Mouse (Mus musculus): ENCODE measurements around the gene Klhl18. TPM values are rescaled to one million over a fixed set of nuclear protein-coding genes. Genes with fewer than 3 reads are reported as not detected.
"Not testable (repeated sequence)": the region's sequence is repeated elsewhere in the genome, so short reads cannot be mapped to it uniquely, and the experiment has no call there.

The Klhl18 gene
- polyA plus RNA-seq, 1 experiment from 2014 or later: 16.0 TPM

GRCm38 (mm10) chr9:110381292-110381691, 95.2 kb downstream of the Klhl18 start:
- Histone ChIP-seq H3K27me3 (no peaks in the 10 kb centered on the region), H3K9ac (replicated peaks) (no peak overlapping the region), H3K9me3 (no peaks in the 10 kb centered on the region), H3K36me3 (peaks cover 95% of the 10 kb centered on the region), H3K4me2 (replicated peaks) (no peak overlapping the region), H3K4me1 (replicated peaks) (no peaks in the 10 kb centered on the region), H3K27ac (no peak overlapping the region), H3K4me3 (replicated peaks) (no peak overlapping the region)
- WGBS: 88% methylated on average over 12 of the region's 12 CpGs
- ATAC-seq: 0 out of 2 replicates have a peak, but pooled peaks have one; percentile 35

- no peaks in the 10 kb centered on the region for H3K27me3 ChIP-seq
- no peak overlapping the region for H3K27ac ChIP-seq
- no peaks in the 10 kb centered on the region for H3K4me1 ChIP-seq (replicated peaks)
- no peak overlapping the region for H3K4me2 ChIP-seq (replicated peaks)
- peaks cover 93% of the 10 kb centered on the region for H3K36me3 ChIP-seq
- peak; percentile 21; the same call in 1 of the 2 replicates for ATAC-seq
- no peak overlapping the region for H3K4me3 ChIP-seq (replicated peaks)
- WGBS: 43% methylated on average over 21 of the region's 21 CpGs
- no peaks in the 10 kb centered on the region for H3K9me3 ChIP-seq
- no peak overlapping the region for H3K9ac ChIP-seq (replicated peaks)
Observed at GRCm38 (mm10) chr9:110380662-110381061, 95.8 kb downstream of the Klhl18 start.

- ATAC-seq: no peak
Observed at GRCm38 (mm10) chr9:110379361-110379760, 97.1 kb downstream of the Klhl18 start.

GRCm38 (mm10) chr9:110377655-110378054, 98.8 kb downstream of the Klhl18 start:
- H3K27ac ChIP-seq; H3K9me3 ChIP-seq; H3K9ac ChIP-seq (replicated peaks); ATAC-seq; H3K4me2 ChIP-seq (replicated peaks); H3K27me3 ChIP-seq; H3K4me1 ChIP-seq (replicated peaks); H3K4me3 ChIP-seq (replicated peaks): not testable (repeated sequence)
- 92% methylated on average over 14 of the region's 15 CpGs for WGBS
- H3K36me3 ChIP-seq: peaks cover 87% of the 10 kb centered on the region

More at GRCm38 (mm10) chr9:110379361-110379760, 97.1 kb downstream of the Klhl18 start:
- 97% methylated on average over 8 of the region's 8 CpGs for WGBS
- no peak overlapping the region for H3K4me2 ChIP-seq (replicated peaks)
- peaks cover 87% of the 10 kb centered on the region for H3K36me3 ChIP-seq
- H3K4me1 ChIP-seq (replicated peaks): no peaks in the 10 kb centered on the region
- no peaks in the 10 kb centered on the region for H3K27me3 ChIP-seq
- no peaks in the 10 kb centered on the region for H3K9me3 ChIP-seq
- no peak overlapping the region for H3K27ac ChIP-seq
- no peak overlapping the region for H3K4me3 ChIP-seq (replicated peaks)
- H3K9ac ChIP-seq (replicated peaks): 0 out of 2 replicates have a peak overlapping the region, but pooled peaks have one; percentile 10

Other genes with a start within 250 kb of the Klhl18 start
- 58.9 and 70.2 TPM in 2 replicates for gene Cspg5, start 232.9 kb downstream of the Klhl18 start, polyA plus RNA-seq (2015; fragmentation: Nextera tagmentation; extraction: Ambion mirVana)
- 46.1 and 46.2 TPM in 2 replicates for gene Elp6, start 171.5 kb downstream of the Klhl18 start, polyA plus RNA-seq (2015; fragmentation: Nextera tagmentation; extraction: Ambion mirVana)
- 40.6 and 41.9 TPM in 2 replicates for gene Scap, start 143.4 kb downstream of the Klhl18 start, polyA plus RNA-seq (2015; fragmentation: Nextera tagmentation; extraction: Ambion mirVana)
- 21.6 and 25.7 TPM in 2 replicates for gene Ptpn23, start 68.5 kb downstream of the Klhl18 start, polyA plus RNA-seq (2015; fragmentation: Nextera tagmentation; extraction: Ambion mirVana)
- 0.43 and 1.3 TPM in 2 replicates for gene Ngp, start 56.9 kb downstream of the Klhl18 start, polyA plus RNA-seq (2015; fragmentation: Nextera tagmentation; extraction: Ambion mirVana)
- gene Kif9, start 264 bp upstream of the Klhl18 start, polyA plus RNA-seq (2015; fragmentation: Nextera tagmentation; extraction: Ambion mirVana): 2.4 and 2.6 TPM in 2 replicates
- gene Setd2, start 55.9 kb upstream of the Klhl18 start, polyA plus RNA-seq (2015; fragmentation: Nextera tagmentation; extraction: Ambion mirVana): 41.7 and 44.7 TPM in 2 replicates
- gene Nradd, start 147.8 kb upstream of the Klhl18 start, polyA plus RNA-seq (2015; fragmentation: Nextera tagmentation; extraction: Ambion mirVana): 33.8 and 36.6 TPM in 2 replicates
- gene Nbeal2, start 177.5 kb upstream of the Klhl18 start, polyA plus RNA-seq (2015; fragmentation: Nextera tagmentation; extraction: Ambion mirVana): 2.0 and 3.1 TPM in 2 replicates
- 136 and 140 TPM in 2 replicates for gene Ccdc12, start 179.8 kb upstream of the Klhl18 start, polyA plus RNA-seq (2015; fragmentation: Nextera tagmentation; extraction: Ambion mirVana)